Mouse (Mus musculus) spleen, adult 12 weeks (tissue): ENCODE results near the gene Lrrtm1.

Source experiments
- DNase-seq: peaks from one replicate; pipeline ENCODE4 v3.0.0; 2022; ENCODE audit warnings: low spot score

Lrrtm1 gene

GRCm38 (mm10) chr6:77306796-77307195, 64.3 kb downstream of the Lrrtm1 start:
- DNase-seq, result no peak
